Mouse (Mus musculus) WW6 (cell line): ENCODE data around the gene Wdtc1.
A peak's percentile ranks its signal among the peaks of the same experiment; 100 is the strongest.

Experiments
- DNase-seq: peaks from one replicate; pipeline ENCODE4 v3.0.0-alpha.2; 2013; ENCODE audit warnings: low read depth, low spot score

Gene Wdtc1

DNA sequence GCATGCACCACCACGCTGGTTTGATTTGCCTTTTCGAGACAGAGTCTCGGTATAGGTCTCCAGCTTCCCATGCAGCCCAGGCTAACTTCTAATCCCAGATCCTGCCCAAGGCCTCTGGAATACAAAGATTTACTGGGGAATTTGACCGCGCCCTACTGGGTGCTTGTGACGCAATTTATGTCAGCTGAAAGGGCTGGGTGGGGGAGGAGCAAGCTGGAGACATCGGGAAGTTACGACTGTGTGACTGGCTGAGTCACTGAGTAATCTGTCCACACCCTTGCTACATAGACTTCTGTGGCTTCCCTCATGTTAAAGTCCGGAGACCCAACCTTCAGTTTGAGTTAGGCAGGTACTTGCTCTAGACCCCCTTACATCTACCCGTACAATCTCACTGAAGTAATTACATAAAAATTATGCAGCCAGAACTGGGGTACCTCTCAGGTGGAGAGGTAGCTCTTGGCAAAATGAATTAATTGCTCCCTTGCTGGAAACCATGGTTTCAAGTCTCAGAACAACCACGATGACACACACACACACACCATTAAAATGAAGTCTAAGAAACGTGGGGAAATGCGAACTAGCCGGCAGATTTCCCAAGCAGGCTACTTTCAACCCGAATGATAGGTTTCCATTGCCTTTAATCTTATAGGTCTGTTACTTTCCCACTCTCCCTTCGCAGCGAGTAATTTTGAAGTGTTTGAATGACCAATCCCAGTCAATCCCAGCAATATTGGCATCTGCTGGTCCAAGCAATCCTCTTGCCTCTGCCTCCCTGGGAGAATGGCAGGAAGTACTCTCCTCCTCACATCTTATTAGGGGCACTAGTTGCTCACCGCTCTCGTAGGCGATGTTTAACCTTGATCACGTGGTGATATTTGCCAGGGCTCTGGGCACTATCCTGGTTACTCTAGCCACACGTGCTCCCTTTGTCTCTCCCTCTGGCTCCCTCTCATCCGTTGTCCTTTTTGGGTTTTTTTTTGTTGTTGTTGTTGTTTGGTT, at the start of gene Wdtc1:
Gene Wdtc1, minus strand, starts transcription at position 115 of the 999 bp plus-strand sequence.
- DNase-seq, result peak; percentile 93

DNA sequence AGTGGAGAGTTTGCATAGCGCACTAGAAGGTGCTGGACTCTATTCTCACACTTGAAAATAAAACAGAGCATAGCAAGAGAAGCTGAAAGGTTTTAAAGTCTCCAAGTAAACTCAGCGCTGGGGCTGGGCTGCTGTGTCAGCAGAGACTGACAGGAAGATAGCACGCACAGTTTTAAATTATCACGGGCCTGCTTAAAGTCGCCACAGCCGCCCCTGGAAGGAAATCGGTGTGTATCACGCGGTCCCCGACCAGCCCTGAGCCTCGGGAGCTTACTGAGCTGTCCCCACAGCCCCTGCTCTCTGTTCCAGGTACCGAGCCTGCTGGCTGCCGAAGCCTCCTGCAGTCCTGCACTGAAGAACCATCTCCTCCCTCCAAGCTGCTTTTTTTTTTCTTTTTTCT, 48.7 kb upstream of the Wdtc1 start:
- no peak for DNase-seq

DNA sequence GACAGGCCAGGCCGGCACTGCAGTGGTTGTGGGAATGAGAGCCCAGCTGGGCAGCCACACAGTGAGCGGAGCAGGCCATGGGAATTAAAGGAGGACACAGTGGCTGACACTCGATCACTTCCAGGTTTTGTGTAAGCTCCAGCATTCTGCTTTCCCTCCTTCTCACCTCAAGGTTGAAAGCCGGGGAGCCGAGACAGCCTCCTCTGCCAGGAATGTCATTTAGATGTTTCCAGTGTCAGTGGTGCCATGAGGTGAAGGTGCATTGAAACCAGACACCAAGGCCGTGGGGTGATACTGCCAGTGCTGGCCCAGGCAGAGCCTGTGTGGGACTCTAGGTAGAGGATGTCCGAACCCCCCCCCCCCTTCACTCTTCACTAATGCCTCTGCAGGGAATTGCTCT, 46.8 kb upstream of the Wdtc1 start:
- no peak for DNase-seq

DNA sequence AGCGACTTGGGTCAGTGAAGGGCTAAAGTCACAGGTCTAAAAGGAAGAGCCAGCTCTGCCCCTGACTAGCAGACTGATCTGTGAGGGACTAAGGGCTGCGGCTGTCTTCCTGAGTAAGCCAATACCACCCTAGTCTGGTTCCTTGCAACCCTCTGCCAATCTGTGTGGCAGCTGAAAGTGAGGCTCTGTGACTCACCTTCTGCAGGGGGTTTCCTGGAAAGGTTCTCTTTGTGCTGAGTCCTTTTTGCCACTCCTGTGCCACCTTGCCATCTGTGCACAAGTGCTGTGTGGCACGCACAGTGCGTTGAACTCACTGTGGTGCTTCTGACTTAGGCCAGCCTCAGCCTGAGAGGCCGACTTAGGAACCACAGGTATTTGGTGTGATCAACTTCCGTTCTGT, 46.2 kb upstream of the Wdtc1 start:
- DNase-seq, result no peak

DNA sequence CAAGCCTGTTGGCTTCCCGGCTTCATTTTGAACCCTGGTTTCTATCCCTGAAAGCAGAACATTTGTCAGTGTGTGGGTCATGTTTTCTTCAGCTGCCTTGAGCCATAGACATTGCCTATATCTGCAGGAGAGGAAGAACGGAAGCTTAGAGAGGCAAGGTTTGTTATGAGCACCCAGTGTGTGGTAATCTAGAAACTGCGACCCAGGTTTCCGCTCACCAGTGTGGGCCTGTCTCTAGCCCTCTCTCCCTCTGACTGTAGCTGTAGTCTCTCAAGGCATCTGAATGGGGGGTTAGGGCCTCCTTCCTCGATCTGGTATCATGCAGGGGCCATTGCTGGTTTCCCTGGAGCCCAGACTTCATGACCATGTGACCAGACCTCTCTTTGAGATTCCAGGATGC, 45.3 kb upstream of the Wdtc1 start:
- no peak for DNase-seq

DNA sequence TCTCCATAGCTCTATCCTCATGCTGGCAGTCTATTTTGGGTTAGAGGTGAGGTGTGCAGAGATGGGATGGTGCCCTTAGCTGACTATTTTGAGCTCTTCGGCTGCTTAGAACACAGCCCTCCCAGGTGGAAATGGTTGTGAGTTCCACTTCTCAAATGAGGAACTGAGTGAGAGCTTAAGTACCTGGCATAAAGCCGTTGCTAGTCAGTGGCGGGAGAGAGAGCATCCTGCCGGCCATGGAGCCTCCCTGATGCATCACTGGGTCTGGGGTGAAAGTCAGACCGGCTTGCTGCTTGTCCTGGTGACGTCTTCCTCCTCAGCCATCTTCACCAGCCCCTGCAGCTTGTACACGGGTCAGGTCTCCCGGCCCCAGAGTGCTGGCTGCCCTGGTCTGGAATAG, 44.7 kb upstream of the Wdtc1 start:
- DNase-seq, result no peak

DNA sequence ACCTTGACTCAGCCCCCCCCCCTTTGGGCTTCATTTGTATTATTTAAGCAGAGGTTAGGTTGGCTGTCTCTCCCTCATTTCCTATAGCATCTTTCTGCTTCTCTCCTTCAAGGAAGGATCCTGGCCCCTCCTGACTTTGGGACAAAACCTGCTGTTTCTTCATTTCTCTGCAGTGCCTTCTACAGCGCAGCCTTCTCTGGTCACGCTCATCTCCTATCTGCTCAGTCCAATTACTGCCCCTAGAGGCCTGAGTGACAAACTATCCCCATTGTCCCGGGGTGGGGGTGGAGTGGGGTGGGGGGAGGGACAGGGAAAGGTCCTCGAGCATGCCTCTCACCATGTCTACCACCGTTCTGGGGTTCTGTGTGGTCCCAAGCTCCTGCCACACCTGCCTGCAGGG, 44.0 kb upstream of the Wdtc1 start:
- DNase-seq, result no peak

DNA sequence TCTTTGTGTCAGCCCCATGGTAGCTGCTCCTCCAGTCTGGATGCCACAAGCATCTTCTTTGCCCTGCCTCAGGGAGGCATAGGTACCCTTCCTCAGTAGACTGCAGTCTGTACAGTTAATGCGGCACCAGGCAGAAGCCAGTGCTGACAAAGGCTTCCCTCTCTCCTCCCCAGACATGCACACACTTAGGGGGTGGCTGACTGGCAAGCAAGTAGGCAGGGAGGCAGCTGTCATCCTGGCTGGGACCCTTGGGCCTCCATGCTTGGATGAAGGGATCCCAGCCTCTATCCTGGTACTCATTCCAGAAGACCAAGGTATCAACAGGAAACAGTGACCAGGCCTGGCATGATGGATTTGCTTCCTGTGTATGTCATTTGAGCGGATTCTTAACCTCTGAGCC, 42.8 kb upstream of the Wdtc1 start:
- no peak for DNase-seq

DNA sequence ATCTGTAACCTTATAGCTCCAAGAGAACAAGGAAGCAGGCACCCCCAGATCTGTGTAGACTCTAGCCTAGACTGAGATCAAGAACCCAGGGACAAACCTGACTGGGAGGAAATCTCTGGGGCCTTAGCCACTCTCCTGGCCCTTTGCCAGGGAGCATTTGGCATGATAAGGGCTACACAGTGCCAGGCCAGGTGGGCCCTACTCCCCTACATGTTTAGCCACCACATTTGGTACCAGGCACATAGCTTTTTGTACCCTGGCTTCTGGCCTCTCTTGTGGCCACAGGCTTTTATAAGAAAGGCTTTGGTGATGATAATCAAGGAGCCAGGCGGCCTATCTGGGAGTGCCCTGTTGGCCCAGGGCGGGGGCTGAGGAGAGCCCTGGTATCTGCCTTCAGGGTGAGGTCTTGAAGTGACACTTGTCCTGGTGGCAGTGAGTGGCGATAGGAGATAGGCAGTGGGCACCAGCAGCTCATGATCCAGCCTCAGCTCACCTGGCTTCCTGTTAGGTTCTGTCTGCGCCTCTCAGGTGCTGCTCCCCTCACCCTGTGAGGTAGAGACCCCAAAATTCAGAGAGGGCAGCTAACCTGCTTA, 41.8 kb upstream of the Wdtc1 start:
- DNase-seq, result no peak

DNA sequence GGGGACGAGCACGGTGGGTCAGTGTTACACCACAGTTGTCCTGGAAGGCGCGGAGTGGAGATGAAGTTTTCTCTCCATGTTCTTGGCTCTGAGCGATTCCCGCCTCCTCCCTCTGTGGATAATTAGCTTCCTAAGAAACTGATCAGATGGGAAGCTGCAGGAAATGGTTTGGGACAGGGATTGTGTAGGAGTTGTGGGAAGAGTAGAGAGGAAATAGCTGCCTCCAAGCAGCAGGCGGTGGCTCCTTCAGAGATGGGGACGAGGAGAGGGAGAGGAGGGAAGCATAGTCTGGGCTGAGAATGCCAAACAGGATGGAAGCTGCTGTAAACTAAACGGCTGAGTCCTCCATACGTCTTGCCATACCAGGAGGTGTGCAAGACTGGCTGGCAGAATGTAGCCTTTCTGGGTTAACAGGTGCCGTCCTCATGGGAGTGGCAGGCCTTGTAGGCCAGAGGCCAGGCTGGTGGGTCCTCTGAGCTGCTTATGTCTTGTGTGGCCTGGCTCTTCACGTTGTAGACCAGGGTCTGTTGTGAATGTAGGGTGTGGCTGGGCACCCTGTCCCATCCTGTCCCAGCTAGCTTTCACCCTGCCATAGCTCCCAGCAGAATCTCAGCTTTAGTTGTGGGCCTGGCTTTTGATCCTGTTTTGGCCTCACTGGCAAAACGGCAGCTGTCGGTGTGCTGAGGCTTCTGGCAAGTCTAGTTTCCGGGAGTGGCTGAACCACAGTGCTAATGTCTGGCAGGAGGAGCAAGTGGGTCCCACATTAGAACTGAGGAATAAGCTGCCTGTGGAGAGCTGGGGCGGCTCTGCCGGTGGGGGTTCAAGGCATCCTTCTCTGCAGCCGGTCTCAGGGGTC, 38.1 kb upstream of the Wdtc1 start:
- no peak for DNase-seq

DNA sequence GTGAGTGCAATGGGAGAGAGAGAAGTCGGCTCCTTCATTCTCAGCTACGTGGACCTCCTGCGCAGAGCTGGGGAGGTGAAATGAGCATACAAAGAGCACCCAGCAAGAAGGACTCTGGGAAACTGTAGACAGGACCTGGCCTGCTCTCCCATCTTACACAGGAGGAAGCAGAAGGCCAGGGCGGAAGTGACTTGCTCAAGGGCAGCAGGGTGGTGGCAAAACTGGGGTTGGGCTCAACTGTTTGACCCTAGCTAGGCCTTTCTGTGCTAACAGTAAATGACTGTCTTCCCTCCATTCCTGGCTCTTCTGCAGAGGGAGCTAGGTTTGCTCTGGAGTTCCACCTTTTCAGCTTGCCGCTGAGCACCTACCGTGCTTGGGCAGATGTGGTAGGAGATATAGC, 37.3 kb upstream of the Wdtc1 start:
- DNase-seq, result no peak

DNA sequence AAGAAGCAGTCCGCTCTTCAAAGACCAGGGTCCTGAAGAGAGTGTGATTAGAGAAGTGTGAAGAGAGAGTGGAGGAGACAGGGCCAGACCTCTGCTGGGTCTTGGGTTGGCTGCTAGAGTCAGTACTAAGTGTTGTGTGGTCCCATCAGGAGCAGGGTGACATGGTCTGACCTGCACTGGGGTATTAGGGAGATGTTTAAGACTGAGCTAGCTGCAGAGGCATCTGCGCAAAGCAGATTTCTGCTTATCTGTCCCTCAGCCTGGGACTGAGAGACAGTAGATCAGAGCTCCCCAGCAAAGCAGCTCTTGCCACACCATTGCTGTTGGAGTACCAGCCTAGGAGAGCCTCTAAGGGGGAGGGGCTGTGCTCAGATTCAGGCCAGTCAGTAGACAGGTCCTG, 36.8 kb upstream of the Wdtc1 start:
- DNase-seq, result no peak

DNA sequence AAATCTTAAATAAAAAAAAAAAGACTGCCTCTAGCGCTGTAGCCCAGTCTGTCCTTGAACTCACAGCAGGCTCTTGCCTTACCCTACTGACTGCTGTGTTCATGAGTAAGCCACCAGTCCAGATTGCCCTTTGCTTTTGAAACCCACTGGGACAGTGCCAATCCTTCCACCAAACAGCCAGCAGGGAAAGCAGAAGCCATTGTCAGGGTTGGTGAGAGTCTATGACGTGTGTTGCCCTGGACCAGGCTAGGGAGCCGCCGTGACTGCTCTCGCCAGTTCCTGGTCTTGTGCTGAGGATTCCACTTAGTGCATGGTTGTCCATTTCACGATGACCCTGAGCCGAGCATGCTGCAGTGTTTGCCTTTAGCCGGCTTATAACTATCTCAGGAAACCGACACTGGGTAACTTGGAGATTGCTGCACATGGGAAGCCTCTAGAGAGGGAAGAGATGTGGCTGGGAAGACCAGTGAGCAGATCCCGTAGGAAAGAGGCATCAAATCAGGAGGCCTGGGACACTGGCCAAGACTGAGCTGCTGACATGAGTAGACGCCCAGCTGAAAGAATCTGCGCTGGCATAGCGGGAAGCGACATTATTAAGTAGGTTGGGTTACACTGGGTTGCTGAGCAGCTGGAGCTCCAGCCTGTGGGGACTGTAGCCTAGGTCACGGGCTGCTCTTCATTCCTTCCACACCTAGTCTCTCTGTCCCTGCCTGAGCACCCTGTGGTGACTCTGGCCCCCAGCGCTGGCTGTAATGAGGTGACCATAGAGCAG, 35.7 kb upstream of the Wdtc1 start:
- DNase-seq, result no peak

DNA sequence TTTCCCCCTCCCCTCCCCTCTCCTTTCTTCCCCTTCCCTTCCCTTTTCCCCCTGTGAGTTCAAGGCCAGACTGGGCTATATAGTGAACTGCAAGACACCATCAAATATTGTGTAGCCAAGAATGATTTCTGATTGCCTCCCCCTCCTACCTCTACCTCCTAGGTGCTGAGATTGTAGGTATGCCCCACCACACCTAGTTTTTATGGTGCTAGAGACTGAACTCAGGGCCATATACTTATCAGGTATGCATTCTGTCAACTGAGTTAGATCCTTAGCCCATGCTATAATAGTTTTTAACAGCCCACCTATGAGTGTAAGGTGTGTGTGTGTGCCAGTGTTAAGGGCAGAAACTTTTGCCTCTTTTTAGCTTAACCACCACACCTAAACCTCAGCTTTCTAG, 33.8 kb upstream of the Wdtc1 start:
- no peak for DNase-seq

DNA sequence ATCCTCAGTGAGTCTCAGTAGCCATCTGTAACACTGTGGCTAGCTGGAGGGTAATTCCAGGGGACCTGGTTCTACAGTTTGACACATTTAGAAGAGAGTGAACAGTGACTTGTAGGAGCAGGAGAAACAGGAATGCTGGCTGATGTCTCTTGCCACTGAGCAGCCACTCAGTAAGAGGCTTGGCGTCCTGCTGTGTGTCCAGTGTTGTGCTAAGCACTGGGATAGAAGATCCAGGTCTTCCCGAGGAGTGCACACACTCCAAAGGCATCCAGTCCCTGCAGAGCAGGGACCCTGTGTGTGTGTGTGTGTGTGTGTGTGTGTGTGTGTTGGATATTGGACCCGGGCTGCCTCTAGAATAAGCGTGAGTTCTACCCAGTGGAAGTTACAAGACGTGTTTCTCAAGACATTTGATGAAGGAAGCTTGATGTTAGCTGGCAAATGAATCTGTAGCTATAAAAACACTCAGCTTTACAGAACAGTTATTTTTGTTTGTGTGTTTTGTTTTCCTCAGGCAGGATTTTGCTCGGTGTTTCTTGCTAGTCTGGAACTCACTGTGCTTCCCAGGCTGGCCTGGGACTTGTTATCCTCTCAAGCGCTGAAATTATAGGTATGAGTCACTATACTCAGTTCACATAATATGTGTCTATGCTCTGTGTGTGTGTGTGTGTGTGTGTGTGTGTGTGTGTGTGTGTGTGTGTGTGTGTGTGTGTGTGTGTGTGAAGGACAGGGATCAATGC, 32.9 kb upstream of the Wdtc1 start:
- no peak for DNase-seq

DNA sequence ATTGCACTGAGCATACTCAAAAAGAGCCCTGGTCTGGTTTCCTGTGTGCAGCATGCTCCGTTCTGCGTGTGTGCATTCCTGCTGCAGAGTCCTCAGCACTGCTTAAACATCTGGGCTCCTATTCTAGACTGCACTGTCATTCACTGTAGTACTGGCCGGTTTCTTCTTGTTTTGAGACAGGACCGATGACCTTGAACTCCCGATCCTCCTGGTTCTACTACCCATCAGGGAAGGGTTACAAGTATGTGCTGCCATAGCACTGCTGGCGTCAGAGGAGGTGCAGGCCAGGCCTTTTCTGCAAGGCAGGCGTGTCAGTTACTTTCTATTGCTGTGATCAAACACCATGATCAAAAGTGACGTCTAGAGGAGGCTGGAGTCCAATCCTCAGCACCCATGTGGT, 27.9 kb upstream of the Wdtc1 start:
- no peak for DNase-seq

DNA sequence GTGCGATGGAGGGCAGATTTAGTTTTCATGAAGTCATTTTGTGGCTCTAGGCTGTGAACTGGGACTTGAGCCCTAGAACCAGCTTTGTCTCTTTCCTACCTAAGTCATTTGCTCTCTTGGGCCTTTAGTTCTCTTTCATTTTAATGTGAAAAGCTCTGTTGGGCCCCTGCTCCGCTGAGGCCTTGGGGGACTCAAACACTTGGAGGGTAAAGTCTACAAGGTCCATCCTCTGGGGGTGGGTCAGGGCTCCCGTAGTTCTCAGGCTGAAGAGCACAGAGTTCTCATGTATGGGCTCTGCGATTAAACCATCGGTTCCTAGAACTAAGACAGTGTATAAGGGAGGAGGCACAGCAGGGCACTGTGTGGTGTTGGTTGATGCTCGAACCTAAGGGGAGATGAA, 27.3 kb upstream of the Wdtc1 start:
- DNase-seq, result no peak

DNA sequence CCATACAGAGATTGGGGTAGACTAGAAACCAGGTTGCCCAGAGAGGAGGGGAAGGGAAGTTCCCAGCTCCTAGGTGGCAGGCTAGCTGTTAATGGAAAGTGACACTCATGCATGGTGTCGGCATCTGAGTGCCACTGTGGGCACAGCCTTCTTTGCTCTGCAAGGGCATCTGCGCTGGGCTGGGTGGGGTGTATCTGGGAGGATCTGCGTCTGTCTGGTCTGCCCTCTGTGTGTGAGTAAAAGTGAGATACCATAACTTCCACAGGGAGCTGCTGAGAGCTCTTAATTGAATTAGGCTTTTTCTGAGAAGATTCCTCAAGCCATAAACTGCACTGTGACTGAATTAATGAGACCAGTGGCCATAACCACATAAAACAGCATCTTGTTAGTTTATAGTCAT, 26.6 kb upstream of the Wdtc1 start:
- no peak for DNase-seq

DNA sequence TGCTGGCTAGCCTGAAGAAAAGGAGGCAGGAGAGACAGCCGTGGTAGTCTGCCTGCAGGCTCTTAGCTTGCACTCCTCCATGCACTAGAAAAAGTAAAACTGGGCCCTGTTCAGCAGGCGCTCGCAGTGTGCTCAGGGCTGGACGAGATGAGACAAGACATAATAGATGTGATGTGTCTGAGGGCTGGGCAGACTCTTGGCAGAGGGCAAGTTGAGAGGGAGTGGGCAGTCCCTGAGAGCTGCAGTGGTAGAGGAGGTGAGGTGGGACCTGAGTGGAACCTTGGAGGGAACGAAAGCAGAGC, 25.7 kb upstream of the Wdtc1 start:
- DNase-seq, result no peak

DNA sequence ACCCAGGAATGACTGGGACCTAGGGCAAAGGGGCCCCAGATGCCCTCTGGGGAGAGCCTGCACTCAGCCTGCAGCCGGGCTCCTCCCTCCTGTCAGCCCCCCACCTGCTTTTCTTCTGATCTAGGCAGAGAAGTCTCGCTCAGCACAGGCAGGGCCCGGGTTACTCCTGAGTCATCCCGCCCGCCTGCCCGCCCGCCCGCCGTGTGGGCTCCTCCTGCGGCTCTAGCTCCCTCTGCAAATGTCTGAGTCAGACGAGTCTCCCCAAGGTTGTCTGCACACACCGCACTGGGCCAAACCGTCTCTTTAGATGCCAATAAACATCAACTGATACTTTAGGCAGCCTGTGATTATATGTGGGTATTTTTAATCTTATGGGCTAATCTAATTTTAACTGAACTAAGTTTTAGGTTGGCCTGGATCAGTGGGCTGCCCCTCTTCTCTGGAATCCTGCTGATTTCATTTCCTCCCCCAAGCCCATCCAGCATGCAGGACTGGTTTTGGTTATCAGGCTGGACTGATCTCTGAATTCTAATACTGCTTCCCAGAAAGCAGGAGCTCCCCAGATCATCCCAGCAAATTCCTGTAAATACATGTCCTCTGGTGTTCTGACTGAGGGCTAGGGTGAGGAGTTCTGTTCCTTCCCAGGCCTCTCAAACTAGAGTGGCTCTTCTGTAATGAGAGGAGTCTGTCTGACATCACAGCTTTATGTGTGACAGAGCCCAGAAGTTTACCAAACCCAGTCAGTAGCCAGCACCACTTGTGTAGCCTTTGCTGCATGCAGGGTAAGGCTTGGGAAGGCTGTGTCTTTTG, 25.2 kb upstream of the Wdtc1 start:
- DNase-seq, result no peak
